In genomic region chr6:91220062-91220461, GRCm38 (mm10) we compare ENCODE assay signal across 27 mouse cellular contexts. TPM values are rescaled to one million over a fixed set of nuclear protein-coding genes. Genes with fewer than 3 reads are reported as not detected.
DNase-seq lines count a peak whose midpoint lies in the region; ATAC-seq and TF ChIP-seq lines count a peak whose summit lies in the region.
"Had no signal": no experiment of that assay in that cellular context is flagged by ENCODE, and none has a peak within 500 bp of the region (broad histone marks: within the 10 kb centered on the region; RNA-seq: fewer than 3 reads in every experiment).

No protein-coding gene starts in this region.

- no peak for TF ChIP-seq POLR2A in limb, embryonic 14.5 days (IDR thresholded peaks at IDR 0.05; ENCODE audit: borderline replicate concordance, extremely low read depth, insufficient read depth, insufficient read length)

- intact Hi-C loops in gastrocnemius, postnatal 36 days (cut with DNase I): no loop called here

- no peaks in the 10 kb centered on the region for H3K27me3 ChIP-seq in forebrain, embryonic 14.5 days (replicated peaks; ENCODE audit: control insufficient read depth, insufficient read depth, low read length)
- H3K27me3 ChIP-seq in forebrain, embryonic 11.5 days (ENCODE audit: control insufficient read depth, insufficient read depth, low read length): no peaks in the 10 kb centered on the region
- no peaks in the 10 kb centered on the region for H3K27me3 ChIP-seq in embryonic facial prominence, embryonic 14.5 days (replicated peaks; ENCODE audit: control insufficient read depth, insufficient read depth, low read length)
- no peaks in the 10 kb centered on the region for H3K27me3 ChIP-seq in limb, embryonic 14.5 days (ENCODE audit: control insufficient read depth, insufficient read depth, low read length)
- H3K27me3 ChIP-seq: midbrain, embryonic 12.5 days; Patski had no signal

- no peak overlapping the region for H3K27ac ChIP-seq in forebrain, embryonic 14.5 days (ENCODE audit: low read depth, low read length)
- H3K27ac ChIP-seq in forebrain, embryonic 11.5 days (ENCODE audit: low read depth, low read length): no peak overlapping the region
- H3K27ac ChIP-seq in embryonic facial prominence, embryonic 14.5 days (replicated peaks; ENCODE audit: low read depth, low read length): peak overlapping the region; percentile 61
- H3K27ac ChIP-seq in limb, embryonic 14.5 days (replicated peaks; ENCODE audit: low read depth, low read length): peak overlapping the region; percentile 48; the same call in 1 of the 2 replicates
- H3K27ac ChIP-seq: heart, adult 2 months; heart, embryonic 13.5 days; kidney, embryonic 15.5 days; liver, embryonic 13.5 days; midbrain, embryonic 12.5 days; stomach, postnatal 0 days had no signal

- H3K36me3 ChIP-seq in forebrain, embryonic 14.5 days (ENCODE audit: control insufficient read depth, insufficient read depth, low read length): no peaks in the 10 kb centered on the region
- no peaks in the 10 kb centered on the region for H3K36me3 ChIP-seq in forebrain, embryonic 11.5 days (ENCODE audit: control insufficient read depth, insufficient read depth, low read length)
- H3K36me3 ChIP-seq in embryonic facial prominence, embryonic 14.5 days (ENCODE audit: control insufficient read depth, insufficient read depth, low read length): no peaks in the 10 kb centered on the region
- 0 out of 2 replicates have a peak, but pooled peaks cover 3% of the 10 kb centered on the region for H3K36me3 ChIP-seq in limb, embryonic 14.5 days (ENCODE audit: control insufficient read depth, insufficient read depth, low read length)
- H3K36me3 ChIP-seq: heart, embryonic 13.5 days; kidney, embryonic 15.5 days; liver, embryonic 13.5 days; midbrain, embryonic 12.5 days had no signal

- ATAC-seq in forebrain, embryonic 14.5 days: peak; percentile 56; the same call in 1 of the 2 replicates
- ATAC-seq in forebrain, embryonic 11.5 days (replicated peaks; ENCODE audit: low FRiP score): no peak
- ATAC-seq in embryonic facial prominence, embryonic 14.5 days (ENCODE audit: low read depth): no peak
- ATAC-seq in limb, embryonic 14.5 days (ENCODE audit: low FRiP score, low read depth): no peak; the same call in 1 of the 2 replicates
- ATAC-seq in activated CD4-positive, CD25-positive, alpha-beta regulatory T cell, adult 4 months: no peak
- ATAC-seq: CD4-positive, CD25-positive, alpha-beta regulatory T cell, adult 4 months; Patski had no signal

- peaks cover 6% of the 10 kb centered on the region; the same call in 1 of the 2 replicates for H3K4me1 ChIP-seq in forebrain, embryonic 14.5 days (ENCODE audit: control insufficient read depth, insufficient read depth, low read length)
- no peaks in the 10 kb centered on the region for H3K4me1 ChIP-seq in forebrain, embryonic 11.5 days (replicated peaks; ENCODE audit: control insufficient read depth, insufficient read depth, low read length)
- peaks cover 47% of the 10 kb centered on the region for H3K4me1 ChIP-seq in embryonic facial prominence, embryonic 14.5 days (ENCODE audit: control insufficient read depth, insufficient read depth, low read length)
- peaks cover 27% of the 10 kb centered on the region for H3K4me1 ChIP-seq in limb, embryonic 14.5 days (ENCODE audit: control insufficient read depth, insufficient read depth, low read length)
- H3K4me1 ChIP-seq: kidney, embryonic 15.5 days; liver, embryonic 13.5 days had no signal

- H3K4me3 ChIP-seq in forebrain, embryonic 14.5 days (ENCODE audit: low read depth, low read length): no peak overlapping the region
- H3K4me3 ChIP-seq in forebrain, embryonic 11.5 days (ENCODE audit: low read depth, low read length): no peak overlapping the region
- no peak overlapping the region for H3K4me3 ChIP-seq in embryonic facial prominence, embryonic 14.5 days (ENCODE audit: low read depth, low read length)
- H3K4me3 ChIP-seq in limb, embryonic 14.5 days (replicated peaks; ENCODE audit: low read length): no peak overlapping the region
- H3K4me3 ChIP-seq: heart, adult 2 months; heart, embryonic 13.5 days; kidney, embryonic 15.5 days; liver, embryonic 13.5 days; midbrain, embryonic 12.5 days had no signal

- no peak overlapping the region for H3K9ac ChIP-seq in forebrain, embryonic 14.5 days (ENCODE audit: low read length)
- no peak overlapping the region for H3K9ac ChIP-seq in forebrain, embryonic 11.5 days (ENCODE audit: low read length)
- H3K9ac ChIP-seq in embryonic facial prominence, embryonic 14.5 days (ENCODE audit: low read depth, low read length): no peak overlapping the region
- no peak overlapping the region for H3K9ac ChIP-seq in limb, embryonic 14.5 days (ENCODE audit: low read depth, low read length, severe bottlenecking)
- H3K9ac ChIP-seq: heart, embryonic 13.5 days; kidney, embryonic 15.5 days; liver, embryonic 13.5 days; midbrain, embryonic 12.5 days had no signal

- H3K4me2 ChIP-seq in forebrain, embryonic 14.5 days (ENCODE audit: low read length): no peak overlapping the region
- H3K4me2 ChIP-seq in forebrain, embryonic 11.5 days (ENCODE audit: low read depth, low read length, severe bottlenecking): no peak overlapping the region
- no peak overlapping the region for H3K4me2 ChIP-seq in embryonic facial prominence, embryonic 14.5 days (ENCODE audit: low read depth, low read length)
- no peak overlapping the region for H3K4me2 ChIP-seq in limb, embryonic 14.5 days (replicated peaks; ENCODE audit: low read depth, low read length, severe bottlenecking)
- H3K4me2 ChIP-seq: heart, embryonic 13.5 days; kidney, embryonic 15.5 days; liver, embryonic 13.5 days; midbrain, embryonic 12.5 days had no signal

- H3K9me3 ChIP-seq in forebrain, embryonic 14.5 days (replicated peaks; ENCODE audit: control insufficient read depth, low read length): no peaks in the 10 kb centered on the region
- no peaks in the 10 kb centered on the region for H3K9me3 ChIP-seq in forebrain, embryonic 11.5 days (ENCODE audit: control insufficient read depth, low read length)
- no peaks in the 10 kb centered on the region for H3K9me3 ChIP-seq in embryonic facial prominence, embryonic 14.5 days (ENCODE audit: control insufficient read depth, low read length)
- H3K9me3 ChIP-seq in limb, embryonic 14.5 days (ENCODE audit: control insufficient read depth, low read length): no peaks in the 10 kb centered on the region
- H3K9me3 ChIP-seq: heart, embryonic 13.5 days; kidney, embryonic 15.5 days; liver, embryonic 13.5 days; midbrain, embryonic 12.5 days had no signal

- peak; percentile 62 for DNase-seq in forebrain, embryonic 14.5 days (ENCODE audit: low spot score)
- DNase-seq in forebrain, embryonic 11.5 days (ENCODE audit: low spot score): no peak
- DNase-seq in adipocyte (ENCODE audit: low spot score): peak; percentile 33
- no peak for DNase-seq in embryonic facial prominence, embryonic 14.5 days (ENCODE audit: low spot score)
- no peak for DNase-seq in limb, embryonic 14.5 days (ENCODE audit: low spot score)
- no peak for DNase-seq in gastrocnemius, postnatal 36 days
- DNase-seq: adrenal gland, adult 8-10 months; cerebellum, adult 11-12 months; gastrocnemius, postnatal 25 days; heart, adult 2 months; heart, postnatal 14 days; kidney, adult 11 months; kidney, postnatal 36 days; liver, embryonic 13.5 days; lung, adult 2 months; lung, postnatal 14 days; thymus, adult 2 months; thymus, postnatal 4 days had no signal

RNA-seq across cellular contexts. Expression of gene Fbln2, which starts 7.8 kb away (rescaled TPM):
- 7.3 and 12.8 TPM in 2 replicates for polyA plus RNA-seq in forebrain, embryonic 14.5 days (2014; fragmentation: Nextera tagmentation; extraction: Ambion mirVana)
- 38.9 and 42.4 TPM in 2 replicates for polyA plus RNA-seq in forebrain, embryonic 11.5 days (2014; fragmentation: Nextera tagmentation; extraction: Ambion mirVana)
- 202 and 230 TPM in 2 replicates for polyA plus RNA-seq in embryonic facial prominence, embryonic 14.5 days (2014; fragmentation: Nextera tagmentation; extraction: Ambion mirVana)
- polyA plus RNA-seq in limb, embryonic 14.5 days (2012; rRNA removed): 294 and 404 TPM in 2 replicates
- polyA plus RNA-seq in limb, embryonic 14.5 days (2014; fragmentation: Nextera tagmentation; extraction: Ambion mirVana): 219 and 254 TPM in 2 replicates
- total RNA-seq in gastrocnemius, postnatal 36 days (2021): 10 to 100 TPM; 42.5 to 50.6 TPM
- under 1 TPM in 1 of 2 experiments, not detected in 1; 0.48 TPM for polyA plus RNA-seq in activated CD4-positive, CD25-positive, alpha-beta regulatory T cell, adult 4 months (2017; shearing (Covaris generic))
- total RNA-seq: megakaryocyte, adult 5-6 weeks; neutrophil, adult 5-6 weeks had no signal

Comparison
In these comparisons a context has a peak if more than half of its experiments do, and no peak if none do; other contexts are left out.
1. DNase-seq: peak in forebrain, embryonic 14.5 days (single experiment) and adipocyte (single experiment); none in forebrain, embryonic 11.5 days (single experiment), embryonic facial prominence, embryonic 14.5 days (single experiment), limb, embryonic 14.5 days (single experiment) and gastrocnemius, postnatal 36 days (0 of 2).
2. H3K27ac ChIP-seq: peak in embryonic facial prominence, embryonic 14.5 days (single experiment) and limb, embryonic 14.5 days (single experiment); none in forebrain, embryonic 14.5 days (single experiment) and forebrain, embryonic 11.5 days (single experiment).